In genomic region chr11:105520398-105520797, GRCm38 (mm10) we compare ENCODE assay signal across 29 mouse cellular contexts.
DNase-seq lines count a peak whose midpoint lies in the region; ATAC-seq lines count a peak whose summit lies in the region.
"Had no signal": no experiment of that assay in that cellular context is flagged by ENCODE, and none has a peak within 500 bp of the region (broad histone marks: within the 10 kb centered on the region; RNA-seq: fewer than 3 reads in every experiment).

No protein-coding gene starts in this region.

- H3K4me2 ChIP-seq in heart, embryonic 12.5 days = no peak overlapping the region
- H3K4me2 ChIP-seq: heart, embryonic 11.5 days; hindbrain, embryonic 13.5 days; liver, embryonic 15.5 days; lung, embryonic 14.5 days; midbrain, embryonic 15.5 days; neural tube, embryonic 15.5 days had no signal

- no peaks in the 10 kb centered on the region for H3K27me3 ChIP-seq in heart, embryonic 12.5 days (replicated peaks)
- H3K27me3 ChIP-seq: hindbrain, embryonic 13.5 days; liver, embryonic 15.5 days; midbrain, embryonic 15.5 days; neural tube, embryonic 15.5 days had no signal

- DNase-seq in cerebellum, adult 11-12 months = peak; percentile 26
- peak; percentile 31 for DNase-seq in left cerebral cortex, postnatal 4 days
- DNase-seq in left cerebral cortex, postnatal 14 days (ENCODE audit: low spot score in 2 of 2) = no peak
- DNase-seq in cerebellum, adult 9-10 months = peak; percentile 55
- peak; percentile 66 to 78 for DNase-seq in cerebellum, postnatal 36 days
- DNase-seq in adrenal gland, adult 8-10 months = no peak
- DNase-seq: adrenal gland, postnatal 14 days; gastrocnemius, adult 2 months; gastrocnemius, postnatal 36 days; heart, adult 18-20 months; heart, postnatal 4 days; kidney, adult 9 months; kidney, postnatal 10 days; layer of hippocampus, postnatal 36 days; liver; lung, embryonic 14.5 days; thymus, adult 18-20 months; thymus, postnatal 36 days had no signal

- peaks cover 11% of the 10 kb centered on the region for H3K4me1 ChIP-seq in heart, embryonic 12.5 days (replicated peaks)
- H3K4me1 ChIP-seq: liver, embryonic 15.5 days had no signal

- H3K9ac ChIP-seq in heart, embryonic 12.5 days = no peak overlapping the region
- H3K9ac ChIP-seq: hindbrain, embryonic 13.5 days; liver, embryonic 15.5 days; lung, embryonic 14.5 days; midbrain, embryonic 15.5 days; neural tube, embryonic 15.5 days had no signal

- intact Hi-C loops in left cerebral cortex, postnatal 4 days (cut with DNase I) = no loop called here
- intact Hi-C loops in left cerebral cortex, postnatal 14 days (cut with DNase I) = no loop called here

- no peak overlapping the region for H3K27ac ChIP-seq in heart, embryonic 12.5 days (ENCODE audit: poor library complexity, severe bottlenecking)
- H3K27ac ChIP-seq: gastrocnemius, adult 2 months; hindbrain, embryonic 13.5 days; liver, embryonic 15.5 days; midbrain, embryonic 10.5 days; midbrain, embryonic 15.5 days; neural tube, embryonic 15.5 days; stomach, postnatal 0 days had no signal

- H3K9me3 ChIP-seq in heart, embryonic 12.5 days (replicated peaks) = no peaks in the 10 kb centered on the region; the same call in 1 of the 2 replicates
- H3K9me3 ChIP-seq: G1E; hindbrain, embryonic 13.5 days; liver, embryonic 15.5 days; midbrain, embryonic 10.5 days; midbrain, embryonic 15.5 days; neural tube, embryonic 15.5 days had no signal

- 92% methylated on average over 3 of the region's 3 CpGs for WGBS in heart, embryonic 12.5 days

- H3K36me3 ChIP-seq in heart, embryonic 12.5 days = no peaks in the 10 kb centered on the region
- H3K36me3 ChIP-seq: G1E; hindbrain, embryonic 13.5 days; liver, embryonic 15.5 days; midbrain, embryonic 10.5 days; midbrain, embryonic 15.5 days; neural tube, embryonic 15.5 days had no signal

- no peak overlapping the region for H3K4me3 ChIP-seq in heart, embryonic 12.5 days
- H3K4me3 ChIP-seq: gastrocnemius, adult 2 months; hindbrain, embryonic 13.5 days; liver, embryonic 15.5 days; midbrain, embryonic 10.5 days; midbrain, embryonic 15.5 days; neural tube, embryonic 15.5 days had no signal

- ATAC-seq in cerebellum, adult (ENCODE audit: insufficient number of reproducible peaks, low FRiP score, low TSS enrichment) = no peak; the same call in 1 of the 2 replicates
- ATAC-seq in heart, embryonic 12.5 days (ENCODE audit: insufficient number of reproducible peaks, low FRiP score) = no peak
- ATAC-seq: intestine, postnatal 0 days; midbrain, embryonic 15.5 days had no signal

Comparison
In these comparisons a context has a peak if more than half of its experiments do, and no peak if none do; other contexts are left out.
1. DNase-seq: peak in cerebellum, adult 11-12 months (single experiment), left cerebral cortex, postnatal 4 days (single experiment), cerebellum, adult 9-10 months (single experiment) and cerebellum, postnatal 36 days (2 of 2); none in left cerebral cortex, postnatal 14 days (0 of 2) and adrenal gland, adult 8-10 months (single experiment).